Comparison of ENCODE assay signal across 1 mouse cellular context in genomic region chr16:4964731-4965391, GRCm38 (mm10).
A peak's percentile ranks its signal among the peaks of the same experiment; 100 is the strongest.
TF ChIP-seq lines count a peak whose summit lies in the region.

No protein-coding gene starts in this region.

TF ChIP-seq in MEL, 35 proteins besides CTCF, POLR2A, EP300 and RAD21 (continued from another document):
- TF ChIP-seq HCFC1 (IDR thresholded peaks at IDR 0.05; ENCODE audit: low read depth, low read length), result no peak
- no peak for TF ChIP-seq MXI1 (IDR thresholded peaks at IDR 0.05; ENCODE audit: low read depth, low read length)
- no peak for TF ChIP-seq ELF1 (IDR thresholded peaks at IDR 0.05; ENCODE audit: low read depth, low read length)
- TF ChIP-seq CHD1 (IDR thresholded peaks at IDR 0.05; ENCODE audit: low read depth, low read length), result no peak
- TF ChIP-seq ZC3H11A (IDR thresholded peaks at IDR 0.05; ENCODE audit: low read depth, low read length), result no peak
- TF ChIP-seq TAL1 (IDR thresholded peaks at IDR 0.05; ENCODE audit: low read length), result no peak
- no peak for TF ChIP-seq USF1 (IDR thresholded peaks at IDR 0.05; ENCODE audit: low read depth, low read length)
- no peak for TF ChIP-seq NRF1 (IDR thresholded peaks at IDR 0.05; ENCODE audit: insufficient read depth, low read depth, low read length, poor library complexity, severe bottlenecking)
- 0 out of 2 replicates have a peak, but pooled peaks have one; percentile 2 for TF ChIP-seq TCF12 (IDR thresholded peaks at IDR 0.05; ENCODE audit: low read depth, low read length)
- no peak for TF ChIP-seq ZMIZ1 (IDR thresholded peaks at IDR 0.05; ENCODE audit: low read depth, low read length)
